Mouse (Mus musculus) T-helper 1 cell (primary cell): Measurements from ENCODE around the gene Tas2r144.

Source experiments
- in situ Hi-C: fragments of 300-600 bp; cut with MboI, MseI; formaldehyde crosslinking; loops from one replicate; pipeline ENCODE4 v1.15.1; 2025; ENCODE audit warnings: high pct_unique_total_duplicates

The Tas2r144 gene

DNA sequence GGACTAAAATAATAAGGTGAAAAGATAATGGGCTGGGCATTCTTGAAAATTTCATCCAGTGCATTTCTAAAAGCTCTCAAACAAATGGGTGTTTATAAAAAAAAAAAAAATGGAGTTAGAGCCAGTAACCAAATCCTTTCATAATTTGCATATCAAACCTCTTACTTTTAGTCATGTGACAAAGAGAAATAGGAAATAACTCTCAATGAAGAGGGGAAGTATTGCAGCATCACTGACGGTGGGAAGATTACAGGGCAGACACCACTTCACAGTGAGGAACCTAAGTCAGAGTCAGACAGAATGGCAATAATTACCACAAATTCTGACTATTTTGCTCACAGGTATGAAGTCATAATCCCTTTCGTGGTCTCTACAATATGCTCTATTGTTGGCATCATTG, at the start of gene Tas2r144:
Gene Tas2r144, plus strand, starts transcription at position 301 of the 400 bp plus-strand sequence.
- in situ Hi-C loops, result no loop called here

DNA sequence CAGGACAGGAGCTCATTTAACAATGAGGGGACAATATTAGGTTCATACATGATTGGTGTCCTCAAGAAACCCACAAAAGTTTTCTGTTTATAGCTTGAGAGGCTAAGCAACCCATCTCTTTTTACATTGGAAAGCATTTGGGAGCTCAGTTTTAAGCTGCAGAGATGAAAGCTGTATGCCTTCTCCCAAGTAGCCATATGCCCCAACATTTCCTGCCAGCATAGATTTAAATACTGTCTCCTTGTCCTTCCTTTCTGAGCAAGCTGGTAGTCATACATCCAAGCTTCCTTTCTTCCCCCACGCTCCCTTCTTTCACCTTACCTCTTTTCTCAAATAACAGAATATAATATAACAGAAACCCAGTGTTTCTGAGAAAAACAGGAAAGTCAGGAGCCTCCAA, 32.7 kb upstream of the Tas2r144 start:
- in situ Hi-C loops, result no loop called here

DNA sequence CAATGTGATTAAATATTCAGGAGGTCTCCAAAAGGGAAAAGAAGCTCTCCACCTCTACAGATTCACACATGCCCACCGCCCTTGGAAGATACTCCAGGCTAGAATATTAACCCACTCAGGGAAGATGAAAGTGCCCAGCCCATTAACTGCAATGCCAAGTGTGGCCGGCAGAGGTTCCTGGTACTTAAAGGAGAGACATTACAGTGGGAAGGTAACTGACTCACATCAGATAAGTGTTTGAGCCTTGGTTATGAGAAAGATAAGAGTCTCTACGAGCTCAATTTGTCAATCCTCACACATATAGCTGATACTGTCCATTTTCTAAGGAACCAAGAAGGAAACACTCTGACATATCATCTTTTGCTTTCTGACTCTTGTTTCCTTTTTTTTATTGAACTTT, 28.9 kb upstream of the Tas2r144 start:
- in situ Hi-C loops, result no loop called here

DNA sequence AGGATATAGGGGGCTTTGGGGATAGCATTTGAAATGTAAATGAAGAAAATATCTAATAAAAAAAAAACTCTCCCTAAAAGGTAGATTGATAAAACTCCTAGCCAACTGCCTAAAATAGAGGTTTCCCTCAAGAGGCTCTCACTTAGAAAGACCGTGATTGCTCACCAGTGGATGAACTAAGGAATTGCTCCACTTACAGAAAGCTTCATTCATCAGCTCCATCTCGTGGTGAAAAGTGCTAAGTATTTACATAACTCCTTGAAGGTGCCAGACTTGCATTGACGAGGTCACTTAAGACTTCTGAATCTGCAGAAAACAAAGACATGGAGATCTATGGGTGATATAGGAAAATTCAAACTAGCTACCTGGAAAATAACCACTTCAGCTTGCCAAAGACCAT, 17.4 kb upstream of the Tas2r144 start:
- in situ Hi-C loops, result no loop called here

DNA sequence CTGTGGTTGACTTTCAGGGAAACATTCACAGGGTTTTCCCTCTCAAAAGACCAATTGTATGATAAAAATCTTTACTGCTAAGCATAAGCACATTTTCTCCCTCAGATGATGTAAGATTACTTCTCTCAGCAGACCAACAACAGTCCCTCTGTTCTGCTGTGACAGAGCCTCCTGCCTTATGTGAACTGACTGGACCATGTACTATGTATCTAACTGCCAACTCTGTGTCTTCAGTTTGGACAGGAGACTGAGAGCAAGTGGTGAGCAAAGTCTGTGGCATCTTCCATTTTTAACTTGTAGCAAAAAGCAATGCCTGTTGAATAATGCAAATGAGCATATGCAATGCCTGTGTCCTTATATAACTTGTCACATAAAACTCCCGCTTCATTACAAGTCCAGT, 15.6 kb upstream of the Tas2r144 start:
- in situ Hi-C loops, result no loop called here

DNA sequence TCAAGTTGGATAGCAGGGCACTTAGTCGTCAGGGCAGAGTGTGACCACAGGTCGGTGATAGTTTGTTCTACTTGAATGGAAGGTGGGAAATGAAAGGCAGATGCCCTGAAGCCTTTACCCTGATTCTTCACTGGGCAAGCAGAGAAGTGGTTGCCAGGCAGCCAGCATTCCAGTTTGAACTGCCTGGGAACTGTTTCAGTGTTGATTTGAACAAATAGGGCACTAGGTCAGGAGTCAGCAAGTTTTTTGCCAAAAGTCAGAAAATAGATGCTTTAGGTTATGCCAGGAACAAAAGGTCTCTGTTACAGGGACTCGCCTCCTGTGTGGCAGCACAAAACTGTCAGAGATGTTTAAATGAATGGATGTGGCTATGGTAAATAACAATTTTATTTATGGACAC, 7.2 kb downstream of the Tas2r144 start:
- in situ Hi-C loops, result loop anchor here (10.0 kb wide), 1 partner anchor 643 kb away; no protein-coding TSS in a partner anchor

DNA sequence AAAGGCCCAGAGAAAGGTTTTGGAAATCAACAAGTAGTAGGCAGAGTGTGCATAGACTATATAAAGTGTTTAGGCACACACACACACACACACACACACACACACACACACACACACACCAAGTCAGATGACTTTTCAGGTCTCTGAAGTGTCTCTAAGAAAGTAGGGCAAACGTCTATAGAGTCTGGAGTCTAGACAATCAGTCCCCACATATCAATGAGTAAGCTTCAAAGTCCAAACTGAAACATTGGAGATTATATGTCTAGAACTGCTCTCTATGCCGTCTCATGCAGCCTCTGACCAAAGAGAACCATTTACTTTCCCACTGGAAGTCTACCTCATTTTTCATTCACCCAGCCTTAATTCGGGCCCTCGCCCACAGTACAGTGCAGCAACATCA, 9.9 kb downstream of the Tas2r144 start:
- in situ Hi-C loops, result loop anchor here (5.0 to 10.0 kb wide), 2 partner anchors 357 to 640 kb away; no protein-coding TSS in a partner anchor

DNA sequence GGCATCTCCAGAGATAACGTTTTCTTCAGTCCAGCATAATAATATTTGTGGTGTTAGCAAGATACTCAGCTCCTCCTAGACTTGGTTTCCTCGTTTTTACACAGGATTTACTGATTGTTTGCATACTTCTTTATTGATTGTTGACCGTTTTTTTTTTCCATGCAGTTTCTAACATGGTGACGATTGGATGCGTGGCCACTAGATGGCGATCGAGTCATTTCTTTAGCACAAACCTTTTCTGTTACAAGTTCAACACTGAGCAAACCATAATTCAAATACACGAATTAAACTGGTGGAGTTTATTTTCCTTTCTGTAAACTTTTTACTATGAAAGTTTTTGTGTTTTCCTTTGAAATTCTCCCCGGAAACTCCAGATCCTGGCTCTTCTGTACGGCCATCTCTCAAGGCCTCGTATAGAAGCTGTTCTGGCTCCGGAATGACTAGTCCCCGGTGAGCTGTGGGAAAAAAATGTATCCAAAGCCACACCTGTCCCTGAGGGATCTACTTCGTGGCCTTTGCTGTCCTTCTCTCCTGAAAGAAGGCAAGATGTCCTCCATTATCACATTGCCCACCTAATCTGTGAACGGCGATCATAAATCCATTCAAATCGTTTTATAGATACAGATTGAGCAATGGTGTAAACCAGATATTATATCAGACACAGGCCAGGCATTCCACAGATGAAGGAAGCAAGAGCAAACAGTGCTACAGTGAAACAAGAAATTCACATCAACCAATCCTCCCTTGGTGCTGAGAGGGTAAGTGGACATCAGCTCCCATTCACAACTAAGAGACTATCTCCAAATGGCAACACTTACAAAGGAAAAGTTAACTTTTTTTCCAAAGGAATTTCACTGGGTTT, 12.3 kb downstream of the Tas2r144 start:
- in situ Hi-C loops, result loop anchor here (5.0 to 10.0 kb wide), 2 partner anchors 355 to 637 kb away; no protein-coding TSS in a partner anchor

DNA sequence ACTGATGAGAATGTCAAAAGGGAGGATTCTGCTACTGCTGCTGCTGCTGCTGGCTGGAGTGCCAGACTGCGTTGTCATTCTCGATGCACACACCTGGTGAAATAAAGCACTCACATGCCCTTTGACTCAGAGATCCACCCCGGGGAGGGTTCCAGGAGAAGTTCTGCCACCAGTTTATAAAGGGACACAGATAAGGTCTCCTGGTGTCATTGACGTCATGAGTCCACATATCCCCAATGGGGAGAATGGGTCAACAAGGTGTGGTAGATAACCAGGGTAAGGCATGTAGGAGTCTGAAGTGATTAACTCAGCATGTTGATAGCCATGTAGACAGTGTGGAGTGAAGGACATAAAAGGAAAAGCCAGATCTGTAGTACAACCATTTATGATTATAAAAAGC, 14.5 kb downstream of the Tas2r144 start:
- in situ Hi-C loops, result loop anchor here (5.0 to 10.0 kb wide), 2 partner anchors 353 to 635 kb away; no protein-coding TSS in a partner anchor

DNA sequence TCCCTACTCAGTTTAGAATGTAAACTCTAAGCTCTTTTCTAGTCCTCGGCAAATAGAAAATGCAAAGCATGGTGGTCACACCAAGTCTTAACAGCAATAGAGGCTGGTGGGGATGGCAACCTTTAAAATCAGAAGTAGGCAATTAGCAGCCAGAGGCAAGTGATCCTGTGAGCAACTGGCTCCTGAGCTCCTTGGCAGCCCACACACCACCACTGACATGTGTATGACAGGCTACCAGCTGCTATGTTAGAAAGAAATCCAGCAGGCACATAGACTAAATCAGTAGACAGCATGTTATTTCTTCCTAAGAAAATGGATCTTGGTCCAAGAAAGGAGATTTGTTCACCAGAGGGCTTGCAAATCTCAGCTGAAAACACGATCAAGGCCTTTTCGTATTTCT, 16.1 kb downstream of the Tas2r144 start:
- in situ Hi-C loops, result no loop called here

DNA sequence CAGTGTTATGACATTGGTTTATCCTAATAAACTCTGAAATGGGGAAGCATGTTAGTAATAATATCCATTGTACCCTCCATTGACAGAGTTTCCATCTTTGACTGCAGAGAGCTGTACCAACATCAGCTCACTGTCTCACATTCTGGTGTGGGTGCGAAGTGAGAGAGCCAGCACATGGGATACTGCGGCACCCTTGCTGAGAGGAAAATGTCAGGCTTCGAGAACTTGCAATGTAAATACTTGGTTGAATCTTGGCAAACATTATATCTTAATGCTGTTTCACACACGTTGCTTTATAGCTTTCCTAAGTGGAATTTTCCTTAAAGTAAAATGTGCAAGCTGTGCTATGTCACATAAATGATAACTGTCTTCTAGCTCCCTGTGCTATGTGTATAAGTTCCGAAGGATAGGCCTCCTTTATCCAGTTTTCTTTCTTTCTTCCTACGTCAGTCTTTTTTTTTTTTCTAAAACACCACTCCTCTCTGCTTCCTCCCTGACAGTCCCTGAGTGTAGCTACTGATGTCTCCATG, 22.2 kb downstream of the Tas2r144 start:
- in situ Hi-C loops, result no loop called here

DNA sequence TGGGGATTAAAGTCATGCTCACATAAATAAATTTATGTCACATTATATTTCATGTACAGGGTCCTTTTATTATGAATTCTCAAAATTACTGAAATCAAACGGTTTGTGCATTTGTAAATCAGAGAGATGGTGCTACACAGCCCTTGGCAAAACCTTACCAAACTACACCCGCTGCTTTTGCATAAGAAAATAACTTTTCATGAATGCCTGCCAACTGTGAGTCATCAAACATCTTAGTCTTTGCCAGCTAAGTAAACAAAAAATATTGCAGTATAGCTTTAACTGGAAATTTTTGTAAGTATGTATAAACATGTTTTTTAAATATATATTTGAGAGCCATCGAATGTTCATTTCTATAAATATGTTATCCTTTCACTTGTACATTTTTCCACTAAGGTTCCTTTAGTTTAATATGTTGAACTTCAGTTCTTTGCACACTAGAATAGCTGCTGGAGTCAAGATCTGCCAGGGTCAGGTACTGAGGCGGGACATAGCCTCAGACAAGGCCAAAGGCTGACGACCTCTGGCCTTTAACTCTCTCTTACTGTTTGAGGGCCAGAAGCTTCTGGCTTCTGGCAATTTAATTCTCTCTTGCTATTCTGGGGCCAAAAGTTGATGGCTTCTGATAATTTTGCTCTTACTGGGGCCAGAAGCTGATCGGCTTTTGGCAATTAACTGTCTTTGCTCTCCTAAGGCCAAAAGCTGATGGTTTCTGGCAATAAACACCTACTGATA, 26.4 kb downstream of the Tas2r144 start:
- in situ Hi-C loops, result loop anchor here (10.0 kb wide), 1 partner anchor 1127 kb away; no protein-coding TSS in a partner anchor

DNA sequence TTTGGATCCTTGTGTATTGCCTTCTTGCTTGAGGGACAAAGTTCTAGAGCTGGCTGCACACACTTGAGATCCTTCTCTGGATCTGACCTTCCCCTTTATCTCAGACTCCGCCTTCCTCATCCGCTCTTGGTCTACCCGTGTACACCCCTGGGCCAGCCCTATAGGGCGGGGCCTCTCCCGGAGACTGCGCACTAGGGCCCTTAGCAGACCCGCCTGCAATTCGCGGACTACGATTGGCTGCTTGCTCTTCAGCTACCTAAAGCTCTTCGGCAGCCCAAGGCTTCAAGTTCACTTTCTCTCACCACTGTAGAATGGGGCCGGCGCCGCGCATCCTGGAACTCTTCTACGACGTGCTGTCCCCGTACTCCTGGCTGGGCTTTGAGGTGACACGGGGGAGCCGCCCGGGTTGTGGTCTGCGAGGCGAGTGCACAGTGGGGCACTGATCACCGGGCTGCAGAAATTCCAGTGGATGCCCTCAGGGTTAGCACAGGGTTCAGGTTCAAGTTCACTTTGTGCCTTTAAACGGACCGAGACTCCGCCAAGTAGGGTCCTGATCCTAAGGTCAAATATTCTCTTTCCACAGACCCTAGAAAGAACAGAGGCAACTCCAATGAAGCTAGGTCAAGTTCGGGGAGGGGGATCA, 30.7 kb downstream of the Tas2r144 start, which contains the start of gene Gstk1:
Gene Gstk1, plus strand, starts transcription at position 225 of the 643 bp plus-strand sequence.
- in situ Hi-C loops, result loop anchor here (5.0 to 10.0 kb wide), 2 partner anchors 76 to 1131 kb away; partner anchors contain the start of gene Fam131b

DNA sequence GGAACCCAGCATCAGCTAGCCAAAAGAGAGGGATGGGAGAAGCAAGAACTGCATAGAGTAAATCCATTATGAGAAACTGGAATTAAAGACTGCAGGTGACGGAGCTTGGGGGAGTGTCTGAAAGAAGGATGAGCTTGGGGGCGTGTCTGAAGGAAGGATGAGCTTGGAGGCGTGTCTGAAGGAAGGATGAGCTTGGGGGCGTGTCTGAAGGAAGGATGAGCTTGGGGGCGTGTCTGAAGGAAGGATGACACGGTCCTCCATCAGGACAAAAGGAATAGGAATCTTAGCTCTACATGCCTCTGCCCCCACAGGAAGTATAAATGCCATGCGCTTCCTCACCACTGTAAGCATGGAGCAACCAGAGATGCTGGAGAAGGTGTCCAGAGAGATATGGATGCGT, 32.0 kb downstream of the Tas2r144 start:
- in situ Hi-C loops, result loop anchor here (5.0 to 10.0 kb wide), 2 partner anchors 75 to 1132 kb away; partner anchors contain the start of gene Fam131b

DNA sequence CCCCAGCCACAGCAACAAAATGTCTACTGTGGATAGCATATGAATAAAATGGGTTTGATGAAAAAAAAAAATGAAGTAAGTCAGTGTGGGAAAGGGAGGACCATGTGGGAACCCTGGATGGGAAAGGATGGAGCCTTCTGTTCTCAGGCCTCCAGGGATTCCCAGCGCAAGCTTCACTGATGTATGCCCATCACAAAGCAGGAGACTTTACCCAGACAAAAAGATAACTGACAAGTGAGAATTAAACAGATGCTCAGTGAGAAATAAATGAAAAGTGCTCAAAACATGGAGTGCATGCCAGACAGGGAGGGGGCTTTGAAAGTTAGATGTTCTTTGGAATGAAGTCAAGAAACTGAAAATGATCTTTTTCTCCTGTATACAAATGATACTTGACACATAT, 32.9 kb downstream of the Tas2r144 start:
- in situ Hi-C loops, result loop anchor here (5.0 to 10.0 kb wide), 2 partner anchors 74 to 1133 kb away; partner anchors contain the start of gene Fam131b

DNA sequence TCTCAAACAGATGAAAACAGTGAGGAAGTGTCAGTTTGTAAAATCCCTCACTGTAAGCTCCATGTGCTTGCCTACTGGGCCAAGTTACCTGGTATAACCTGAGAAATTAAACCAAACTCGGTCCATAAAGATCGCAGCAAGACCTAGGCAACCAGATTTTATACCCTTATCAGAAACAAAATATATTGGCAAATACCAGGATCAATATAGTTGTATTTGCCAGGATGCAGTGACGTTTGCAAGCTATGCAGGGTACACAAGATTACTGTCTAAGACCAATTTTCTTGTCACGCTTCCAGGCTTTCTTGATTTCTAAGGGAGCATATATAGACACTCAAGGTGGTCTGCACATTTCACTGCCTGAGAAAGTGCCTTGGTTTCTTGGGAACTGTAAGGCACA, 36.7 kb downstream of the Tas2r144 start:
- in situ Hi-C loops, result no loop called here

DNA sequence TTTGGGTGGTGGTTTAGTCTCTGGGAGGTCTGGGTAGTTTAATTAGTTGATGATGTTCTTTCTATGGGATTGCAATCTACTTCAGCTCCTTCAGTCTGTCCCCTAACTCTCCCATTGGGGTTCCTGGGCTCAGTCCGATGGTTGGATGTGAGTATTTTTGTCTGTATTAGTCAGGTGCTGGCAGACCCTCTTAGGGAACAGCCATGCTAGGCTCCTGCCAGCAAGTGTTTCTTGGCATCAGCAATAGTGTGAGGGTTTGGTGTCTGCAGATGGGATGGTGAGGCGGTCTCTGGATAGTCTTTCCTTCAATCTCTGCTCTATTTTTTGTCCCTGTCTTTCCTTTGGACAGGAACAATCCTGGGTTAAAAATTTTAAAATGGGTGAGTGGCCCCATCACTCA, 38.0 kb downstream of the Tas2r144 start:
- in situ Hi-C loops, result no loop called here

DNA sequence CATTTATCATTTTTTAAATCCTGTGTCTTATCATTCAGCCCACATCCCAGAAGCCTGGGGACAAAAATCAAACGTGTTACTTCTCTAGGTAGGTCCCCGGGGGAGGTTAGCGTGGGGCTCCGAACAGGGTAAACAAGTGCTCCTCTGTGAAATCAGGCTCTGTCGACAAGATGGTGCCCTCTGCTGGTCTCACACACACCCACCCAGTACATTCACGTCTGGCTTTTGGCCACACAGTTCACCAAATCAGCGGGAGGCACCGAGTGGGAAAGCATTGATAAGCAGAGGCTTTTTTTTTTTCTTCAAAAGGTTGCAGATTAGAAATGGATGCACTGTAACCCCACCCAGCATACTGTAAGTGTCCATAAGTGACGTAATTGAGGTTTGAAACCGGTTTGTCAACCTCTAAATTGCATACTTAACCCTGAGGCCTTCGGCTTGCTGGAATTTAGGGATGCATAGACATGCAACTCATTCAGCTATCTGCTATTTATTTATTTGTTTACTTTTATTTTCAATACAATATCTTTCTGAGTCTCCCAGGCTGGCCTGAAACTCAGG, 42.3 kb downstream of the Tas2r144 start:
- in situ Hi-C loops, result no loop called here

DNA sequence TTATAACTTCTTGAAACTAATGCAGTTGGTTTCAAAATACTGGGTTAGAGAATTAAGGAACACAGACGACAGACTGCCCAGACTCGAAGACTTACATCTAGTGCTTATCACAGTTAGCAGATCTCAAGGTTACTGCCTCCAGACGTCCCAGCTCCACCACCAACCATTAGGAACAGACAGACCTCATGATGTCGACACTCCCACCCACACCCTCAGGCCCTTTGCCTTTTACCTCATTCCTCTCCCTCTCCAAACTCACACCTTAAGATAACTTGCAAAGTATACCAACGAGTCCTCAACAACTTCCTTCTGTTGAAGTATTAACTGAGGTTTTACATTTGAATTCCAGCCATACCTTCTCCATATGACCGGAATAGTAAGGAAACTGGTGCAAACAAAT, 45.3 kb downstream of the Tas2r144 start:
- in situ Hi-C loops, result loop anchor here (5.0 kb wide), 1 partner anchor 693 kb away; no protein-coding TSS in a partner anchor

DNA sequence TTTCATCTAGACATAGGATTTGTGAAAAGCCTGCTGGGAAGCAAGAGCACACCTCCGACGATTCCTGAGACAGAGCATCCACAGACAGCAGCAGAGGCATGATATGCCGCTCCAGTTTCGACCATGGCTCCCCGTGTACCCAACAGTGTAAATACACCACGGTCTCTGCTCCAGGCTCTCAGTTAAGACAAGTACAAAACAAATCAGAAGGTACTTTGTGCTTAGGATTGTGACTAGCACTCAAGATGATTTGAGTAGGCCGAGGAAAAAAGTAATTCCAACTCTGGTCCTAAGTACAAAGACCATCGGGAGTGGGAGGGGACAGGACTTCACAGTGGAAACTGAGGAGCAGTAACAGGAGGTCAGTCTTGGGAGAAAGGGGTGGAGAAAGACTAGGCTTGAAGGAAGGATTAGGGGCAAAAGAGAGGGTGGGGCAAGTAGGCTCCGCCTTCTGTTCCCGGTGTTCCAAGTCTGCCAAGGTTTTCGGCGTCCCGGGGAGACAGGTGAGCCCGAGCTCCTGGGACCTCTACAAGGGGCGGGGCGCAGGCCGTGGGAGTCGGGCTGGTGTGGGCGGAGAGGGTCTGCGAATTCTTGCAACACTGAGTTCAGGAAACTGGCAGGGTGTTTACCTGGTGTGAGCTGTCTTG, 46.5 kb downstream of the Tas2r144 start, which contains the start of gene Tmem139:
Gene Tmem139, plus strand, starts transcription at position 447 of the 647 bp plus-strand sequence.
- in situ Hi-C loops, result loop anchor here (5.0 kb wide), 1 partner anchor 694 kb away; no protein-coding TSS in a partner anchor
